21 mouse cellular contexts compared by ENCODE assay signal in genomic region chr4:105254365-105254764, GRCm38 (mm10).
DNase-seq lines count a peak whose midpoint lies in the region; ATAC-seq and TF ChIP-seq lines count a peak whose summit lies in the region.
"Had no signal": no experiment of that assay in that cellular context is flagged by ENCODE, and none has a peak within 500 bp of the region (broad histone marks: within the 10 kb centered on the region; RNA-seq: fewer than 3 reads in every experiment).

No protein-coding gene starts in this region.

- TF ChIP-seq POLR2A in CH12.LX (IDR thresholded peaks at IDR 0.05; ENCODE audit: low read depth, low read length) = no peak

- peak; percentile 65; the same call in 1 of the 2 replicates for TF ChIP-seq EP300 in CH12.LX (IDR thresholded peaks at IDR 0.05; ENCODE audit: low read length)

- no peaks in the 10 kb centered on the region for H3K79me2 ChIP-seq in CH12.LX (replicated peaks; ENCODE audit: control insufficient read depth, extremely low read depth, insufficient read depth, poor library complexity, severe bottlenecking)

- H3K4me1 ChIP-seq in CH12.LX (ENCODE audit: control insufficient read depth in 1 of 2, insufficient read depth in 2 of 2) = peaks cover 16 to 61% of the 10 kb centered on the region in 2 experiments
- peaks cover 12% of the 10 kb centered on the region; the same call in 1 of the 2 replicates for H3K4me1 ChIP-seq in heart, embryonic 11.5 days (ENCODE audit: control insufficient read depth, insufficient read depth, low read length)
- H3K4me1 ChIP-seq: embryonic facial prominence, embryonic 10.5 days; embryonic facial prominence, embryonic 13.5 days; forebrain, embryonic 12.5 days; forebrain, embryonic 15.5 days; hindbrain, embryonic 12.5 days; hindbrain, embryonic 15.5 days had no signal

- dilution Hi-C loops in CH12.LX (cut with MboI; ENCODE audit: extremely low pct_ligation_motif_present, extremely low pct_unique_long_range_greater_than_20kb, low sequenced_read_pairs) = no loop called here

- peak; percentile 61 to 65 for DNase-seq in spleen, postnatal 36 days (ENCODE audit: low spot score in 2 of 2)
- DNase-seq in spleen, postnatal 14 days (ENCODE audit: low spot score in 2 of 2) = no peak
- DNase-seq in CH12.LX (ENCODE audit: extremely low read depth) = no peak
- DNase-seq in yolk sac, embryonic 10.5 days (ENCODE audit: low spot score) = no peak
- DNase-seq: adrenal gland, adult 8-10 months; adrenal gland, postnatal 25 days; cerebellum, adult 2 months; cerebellum, adult 9-11 months; cerebellum, postnatal 25 days; gastrocnemius, postnatal 25 days; heart, adult 2 months had no signal

- H3K36me3 ChIP-seq in CH12.LX (replicated peaks in 1 of 2; ENCODE audit: control insufficient read depth in 1 of 2, insufficient read depth in 1 of 2, low read length in 1 of 2) = no peaks in the 10 kb centered on the region
- no peaks in the 10 kb centered on the region for H3K36me3 ChIP-seq in heart, embryonic 11.5 days (ENCODE audit: control insufficient read depth, insufficient read depth, low read length)
- H3K36me3 ChIP-seq: embryonic facial prominence, embryonic 10.5 days; embryonic facial prominence, embryonic 13.5 days; forebrain, embryonic 12.5 days; forebrain, embryonic 15.5 days; heart, embryonic 10.5 days; hindbrain, embryonic 12.5 days; hindbrain, embryonic 15.5 days had no signal

- no peak overlapping the region for H3K4me3 ChIP-seq in CH12.LX (replicated peaks in 1 of 3; ENCODE audit: low read depth in 2 of 3, low read length in 2 of 3, poor library complexity in 1 of 3)
- no peak overlapping the region for H3K4me3 ChIP-seq in heart, embryonic 11.5 days (ENCODE audit: low read depth, low read length)
- H3K4me3 ChIP-seq: embryonic facial prominence, embryonic 10.5 days; embryonic facial prominence, embryonic 13.5 days; erythroblast, embryonic 14.5 days; forebrain, embryonic 12.5 days; forebrain, embryonic 15.5 days; heart, adult 2 months; heart, embryonic 10.5 days; hindbrain, embryonic 12.5 days; hindbrain, embryonic 15.5 days had no signal

- H3K4me2 ChIP-seq in CH12.LX (ENCODE audit: insufficient read depth, low read depth, poor library complexity, severe bottlenecking) = peak overlapping the region; percentile 74; the same call in 1 of the 2 replicates
- no peak overlapping the region for H3K4me2 ChIP-seq in heart, embryonic 11.5 days
- H3K4me2 ChIP-seq: embryonic facial prominence, embryonic 13.5 days; forebrain, embryonic 12.5 days; forebrain, embryonic 15.5 days; hindbrain, embryonic 12.5 days; hindbrain, embryonic 15.5 days had no signal

- H3K9ac ChIP-seq in CH12.LX (ENCODE audit: insufficient read depth, low read depth) = no peak overlapping the region
- no peak overlapping the region for H3K9ac ChIP-seq in heart, embryonic 11.5 days (ENCODE audit: low read depth, low read length)
- H3K9ac ChIP-seq: embryonic facial prominence, embryonic 13.5 days; forebrain, embryonic 12.5 days; forebrain, embryonic 15.5 days; hindbrain, embryonic 12.5 days; hindbrain, embryonic 15.5 days had no signal

- H3K27ac ChIP-seq in CH12.LX (ENCODE audit: insufficient read depth, low read depth) = no peak overlapping the region
- H3K27ac ChIP-seq in heart, embryonic 11.5 days (ENCODE audit: low read depth, low read length) = no peak overlapping the region
- H3K27ac ChIP-seq: embryonic facial prominence, embryonic 10.5 days; embryonic facial prominence, embryonic 13.5 days; forebrain, embryonic 12.5 days; forebrain, embryonic 15.5 days; heart, adult 2 months; heart, embryonic 10.5 days; hindbrain, embryonic 12.5 days; hindbrain, embryonic 15.5 days had no signal

- peak; percentile 57; the same call in 1 of the 2 replicates for ATAC-seq in megakaryocyte progenitor cell, adult 5-6 weeks (replicated peaks; ENCODE audit: poor library complexity)
- ATAC-seq in heart, embryonic 11.5 days (replicated peaks; ENCODE audit: insufficient number of reproducible peaks, low FRiP score, low TSS enrichment) = no peak
- ATAC-seq: forebrain, embryonic 15.5 days had no signal

- no peaks in the 10 kb centered on the region for H3K9me3 ChIP-seq in CH12.LX (replicated peaks; ENCODE audit: low read length)
- no peaks in the 10 kb centered on the region for H3K9me3 ChIP-seq in heart, embryonic 11.5 days (replicated peaks; ENCODE audit: control insufficient read depth, low read length)
- H3K9me3 ChIP-seq: embryonic facial prominence, embryonic 10.5 days; embryonic facial prominence, embryonic 13.5 days; forebrain, embryonic 12.5 days; forebrain, embryonic 15.5 days; heart, embryonic 10.5 days; hindbrain, embryonic 12.5 days; hindbrain, embryonic 15.5 days had no signal

- TF ChIP-seq CTCF in CH12.LX (conservative IDR thresholded peaks at IDR 0.05 in 1 of 2, IDR thresholded peaks at IDR 0.05 in 1 of 2; ENCODE audit: low read depth in 2 of 2, low read length in 2 of 2) = no peak

- WGBS in heart, embryonic 11.5 days (ENCODE audit: insufficient replicate concordance) = 82% methylated on average over 4 of the region's 4 CpGs

- TF ChIP-seq RAD21 in CH12.LX (IDR thresholded peaks at IDR 0.05; ENCODE audit: low read depth, low read length) = no peak

- no peaks in the 10 kb centered on the region for H3K27me3 ChIP-seq in CH12.LX (replicated peaks)
- H3K27me3 ChIP-seq in heart, embryonic 11.5 days (ENCODE audit: control insufficient read depth, insufficient read depth, low read length) = no peaks in the 10 kb centered on the region; the same call in 1 of the 2 replicates
- H3K27me3 ChIP-seq: embryonic facial prominence, embryonic 13.5 days; forebrain, embryonic 12.5 days; forebrain, embryonic 15.5 days; hindbrain, embryonic 12.5 days; hindbrain, embryonic 15.5 days had no signal

- in situ Hi-C loops in CH12.LX (cut with MboI; ENCODE audit: low pct_ligation_motif_present, low pct_unique_long_range_greater_than_20kb, low sequenced_read_pairs) = no loop called here

TF ChIP-seq in CH12.LX, 34 proteins besides CTCF, POLR2A, EP300 and RAD21:
- TF ChIP-seq BHLHE40 (IDR thresholded peaks at IDR 0.05; ENCODE audit: low read depth, low read length) (peak; percentile 53), ZKSCAN1 (IDR thresholded peaks at IDR 0.05; ENCODE audit: borderline replicate concordance, low read depth, low read length) (no peak), MYC (IDR thresholded peaks at IDR 0.05; ENCODE audit: low read depth, low read length) (0 out of 2 replicates have a peak, but pooled peaks have one; percentile 30), UBTF (IDR thresholded peaks at IDR 0.05; ENCODE audit: low read depth, low read length) (no peak), JUND (conservative IDR thresholded peaks at IDR 0.05; ENCODE audit: low read depth, low read length) (no peak), GABPA (IDR thresholded peaks at IDR 0.05; ENCODE audit: insufficient replicate concordance, low read depth, low read length) (no peak), CHD2 (IDR thresholded peaks at IDR 0.05; ENCODE audit: low read length) (no peak), ZC3H11A (IDR thresholded peaks at IDR 0.05; ENCODE audit: low read depth, low read length) (no peak), SMC3 (IDR thresholded peaks at IDR 0.05; ENCODE audit: low read depth, low read length) (no peak), IRF4 (IDR thresholded peaks at IDR 0.05; ENCODE audit: low read depth, low read length) (peak; percentile 81), SIN3A (IDR thresholded peaks at IDR 0.05; ENCODE audit: low read length) (no peak), ETS1 (conservative IDR thresholded peaks at IDR 0.05; ENCODE audit: low read depth, low read length) (no peak), USF2 (conservative IDR thresholded peaks at IDR 0.05; ENCODE audit: low read depth, low read length) (no peak), NELFE (IDR thresholded peaks at IDR 0.05; ENCODE audit: low read depth, low read length) (no peak), ZMIZ1 (IDR thresholded peaks at IDR 0.05; ENCODE audit: low read depth, low read length) (no peak)

Comparison
In these comparisons a context has a peak if more than half of its experiments do, and no peak if none do; other contexts are left out.
1. DNase-seq: peak in spleen, postnatal 36 days (2 of 2); none in spleen, postnatal 14 days (0 of 2), CH12.LX (single experiment) and yolk sac, embryonic 10.5 days (single experiment).